Mouse (Mus musculus) gastrocnemius, postnatal 14 days (tissue): ENCODE measurements at regions not wholly inside any gene's neighbourhood (a gene's known extent, or its start where the extent isn't known, plus 50 kb on each side); places are given as distances from the start of the nearest gene placed in this dataset.
A peak's percentile ranks its signal among the peaks of the same experiment; 100 is the strongest.
"Not testable (repeated sequence)": the region's sequence is repeated elsewhere in the genome, so short reads cannot be mapped to it uniquely, and the experiment has no call there.

Experiments used
- DNase-seq: peaks from one replicate; pipeline ENCODE4 v3.0.0; 2021; ENCODE audit warnings: mixed read lengths
- intact Hi-C: fragments of 180-260 bp; cut with DNase I; formaldehyde crosslinking; loops from one replicate; pipeline ENCODE4 v1.15.1; 2025; ENCODE audit warnings: low total_unique reads

GRCm38 (mm10) chr14:101067082-101067481 lies 133.0 kb downstream of the Prr30 start:
- DNase-seq, result no peak
- intact Hi-C loops, result no loop called here

- intact Hi-C loops, result no loop called here
- DNase-seq, result no peak
These were observed 143.3 kb downstream of the Prr30 start for GRCm38 (mm10) chr14:101056874-101057273.

- intact Hi-C loops, result no loop called here
- no peak for DNase-seq
These were observed 144.2 kb downstream of the Prr30 start for GRCm38 (mm10) chr14:101055915-101056314.

- intact Hi-C loops, result no loop called here
- DNase-seq, result no peak
These were observed 145.3 kb downstream of the Prr30 start for GRCm38 (mm10) chr14:101054786-101055185.

- no peak for DNase-seq
- intact Hi-C loops, result no loop called here
These were observed 147.4 kb downstream of the Prr30 start for GRCm38 (mm10) chr14:101052760-101053159.

GRCm38 (mm10) chr14:101050212-101050611 lies 149.9 kb downstream of the Prr30 start:
- no peak for DNase-seq
- intact Hi-C loops, result no loop called here

- no peak for DNase-seq
- intact Hi-C loops, result no loop called here
These were observed 150.4 kb downstream of the Prr30 start for GRCm38 (mm10) chr14:101049664-101050203.

DNA sequence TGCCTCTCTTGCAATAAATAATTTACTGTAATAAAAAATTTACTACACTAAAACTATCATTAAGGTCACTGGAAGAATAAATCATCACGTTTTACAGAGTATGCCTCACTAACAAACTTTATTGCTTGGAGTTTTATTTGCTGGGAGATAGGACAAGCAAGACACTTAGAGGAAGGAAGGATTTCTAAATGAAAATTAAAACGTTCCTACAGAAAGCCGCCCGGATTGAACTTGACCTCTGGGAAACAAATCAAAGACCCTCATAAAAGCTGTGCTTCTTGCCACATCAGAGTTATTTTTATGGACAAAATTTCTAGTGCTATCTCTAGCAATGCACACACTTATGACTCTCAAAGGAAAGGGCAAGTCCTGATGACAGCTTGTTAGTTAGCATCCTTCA lies 156.6 kb downstream of the Prr30 start:
- intact Hi-C loops, result no loop called here
- no peak for DNase-seq

DNA sequence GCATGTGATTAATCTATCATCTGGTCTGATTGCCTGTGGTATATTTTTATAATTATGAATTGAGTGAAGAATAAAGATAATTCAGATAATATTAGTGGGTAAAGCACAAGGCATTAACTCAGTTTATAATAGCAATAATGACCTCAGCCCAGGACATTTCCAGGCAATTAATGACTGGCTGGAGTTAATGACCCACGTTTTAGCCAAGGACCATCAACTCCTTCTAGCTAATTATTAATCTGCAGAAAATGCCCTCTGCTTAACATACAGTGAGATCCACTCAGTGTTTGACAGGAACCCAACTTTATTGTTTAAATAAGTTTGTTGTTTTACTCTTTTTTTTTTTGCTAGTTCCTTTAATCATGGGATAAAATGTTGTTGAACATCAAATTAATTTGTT lies 199.1 kb downstream of the Prr30 start:
- intact Hi-C loops, result no loop called here
- no peak for DNase-seq

DNA sequence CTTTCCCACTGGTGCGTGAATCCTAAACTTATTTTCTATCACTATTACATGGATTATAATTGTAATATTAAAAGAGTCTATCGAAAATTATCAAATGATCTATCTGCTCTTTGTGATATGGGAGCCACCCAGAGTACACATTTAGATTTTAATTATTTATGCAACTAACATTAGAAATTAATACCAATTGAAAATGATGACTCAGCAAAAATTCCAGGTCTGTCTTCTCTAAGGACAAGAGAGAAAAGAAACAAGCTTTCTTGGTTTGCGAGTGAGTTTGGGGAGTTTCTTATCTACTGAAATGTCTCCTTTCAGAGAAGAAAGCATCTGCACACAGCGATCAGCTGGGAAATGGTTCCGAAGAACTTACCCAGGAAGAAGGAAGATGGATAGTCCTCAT lies 219.4 kb downstream of the Prr30 start:
- intact Hi-C loops, result no loop called here
- DNase-seq, result no peak

DNA sequence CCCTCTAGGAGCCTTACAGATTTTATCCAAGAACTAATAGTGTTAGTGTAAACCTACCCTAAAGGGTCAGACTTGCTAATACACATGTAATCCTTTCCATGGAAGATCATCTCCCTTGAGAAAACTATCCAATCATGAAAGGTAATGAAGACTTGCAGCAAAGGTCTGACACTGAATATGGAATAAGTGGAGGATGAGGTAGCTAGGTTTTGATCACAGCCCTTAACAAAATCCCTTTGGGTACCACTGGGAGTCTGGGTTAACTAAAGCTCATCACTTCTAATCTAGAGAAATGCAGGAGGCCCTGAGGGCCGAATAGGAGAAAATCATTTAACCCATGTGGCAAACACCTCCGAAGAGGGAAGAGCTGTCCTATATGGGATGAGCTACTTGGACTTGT lies 221.6 kb downstream of the Prr30 start:
- no peak for DNase-seq
- intact Hi-C loops, result no loop called here

GRCm38 (mm10) chr14:100970970-100971369 lies 229.2 kb downstream of the Prr30 start:
- intact Hi-C loops, result no loop called here
- DNase-seq, result peak; percentile 12

GRCm38 (mm10) chr14:100960198-100960597 lies 239.9 kb downstream of the Prr30 start:
- DNase-seq, result no peak
- intact Hi-C loops, result no loop called here

GRCm38 (mm10) chr14:100955806-100956436 lies 244.2 kb downstream of the Prr30 start:
- intact Hi-C loops, result no loop called here
- no peak for DNase-seq

GRCm38 (mm10) chr14:100950681-100951119 lies 249.4 kb downstream of the Prr30 start:
- intact Hi-C loops, result no loop called here

GRCm38 (mm10) chr14:100947625-100948024 lies 252.5 kb downstream of the Prr30 start:
- intact Hi-C loops, DNase-seq: not testable (repeated sequence)

More at GRCm38 (mm10) chr14:100950681-100951119, 249.4 kb downstream of the Prr30 start:
- DNase-seq, result no peak

DNA sequence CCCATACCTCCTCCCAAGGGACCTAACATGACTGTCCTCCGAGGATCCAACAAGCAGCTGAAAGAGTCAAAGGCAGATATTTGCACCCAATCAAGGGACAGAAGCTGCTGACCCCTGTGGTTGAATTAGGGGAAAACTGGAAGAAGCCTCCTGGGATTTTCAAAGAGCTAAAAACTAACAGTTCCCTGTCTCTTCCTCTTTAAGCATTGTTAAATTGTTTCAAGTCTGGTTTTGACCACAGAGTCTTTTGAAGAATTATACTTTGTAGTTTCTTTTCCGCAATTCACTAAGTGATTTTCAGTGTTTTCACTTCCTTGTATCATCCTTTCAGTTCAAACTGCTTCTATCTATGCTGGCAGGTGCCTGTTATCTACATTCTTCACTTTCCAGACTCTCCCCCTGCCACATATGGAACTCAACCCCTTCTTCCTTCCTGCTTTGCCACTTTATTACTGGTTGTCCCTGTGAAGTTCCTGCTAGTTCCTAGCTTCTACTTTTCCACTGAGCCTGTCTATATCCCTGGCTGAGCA lies 262.7 kb downstream of the Prr30 start:
- intact Hi-C loops, result no loop called here
- no peak for DNase-seq

- DNase-seq, result no peak
- intact Hi-C loops, result no loop called here
These were observed 265.6 kb downstream of the Prr30 start for GRCm38 (mm10) chr14:100934554-100934953.

DNA sequence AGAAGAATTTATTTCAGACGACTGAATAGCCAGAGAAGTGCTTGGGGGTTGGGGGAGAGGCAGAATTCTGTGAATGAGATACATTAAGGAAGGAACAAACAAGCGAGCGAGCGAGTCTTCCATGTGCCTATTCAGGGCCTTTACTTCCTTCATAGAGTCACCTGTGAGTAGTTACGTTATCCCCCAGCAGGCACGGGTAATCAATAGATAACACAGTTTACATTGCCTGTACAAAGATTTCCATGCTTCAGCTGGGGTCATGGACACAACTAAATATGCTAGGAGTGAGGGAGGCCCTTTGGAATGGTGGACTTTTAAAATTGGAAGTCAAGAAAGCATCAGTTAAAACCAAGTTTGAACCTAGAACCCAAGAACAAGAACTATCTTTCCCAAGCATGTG lies 275.2 kb downstream of the Prr30 start:
- no peak for DNase-seq
- intact Hi-C loops, result no loop called here

GRCm38 (mm10) chr14:100900221-100900620 lies 299.9 kb downstream of the Prr30 start:
- DNase-seq, result no peak
- intact Hi-C loops, result no loop called here

GRCm38 (mm10) chr14:100899074-100899473 lies 301.1 kb downstream of the Prr30 start:
- DNase-seq, result no peak
- intact Hi-C loops, result no loop called here
